Mouse (Mus musculus) limb, embryonic 14.5 days (tissue): ENCODE data around the gene Ankmy1. TPM values are rescaled to one million over a fixed set of nuclear protein-coding genes. Genes with fewer than 3 reads are reported as not detected.

ENCODE experiments used
- ATAC-seq: fragments of 200-750 bp; cut with Nextera tagmentation; 2 replicates; pipeline ENCODE4 v1.8.0; 2017; ENCODE audit warnings: low read depth, moderate number of reproducible peaks, moderate TSS enrichment; ENCODE audit not compliant: low FRiP score
- DNase-seq: peaks from one replicate; pipeline ENCODE4 v3.0.0-alpha.2; 2015; ENCODE audit warnings: low spot score
- H3K27ac ChIP-seq: fragments of 300-500 bp; sonication (generic); replicated peaks from 2 replicates; pipeline ENCODE4 v1.5.1; 2014; ENCODE audit warnings: low read depth, mild to moderate bottlenecking, low read length, moderate library complexity, mixed read lengths
- H3K27me3 ChIP-seq: fragments of 300-500 bp; sonication (generic); 2 replicates; pipeline ENCODE4 v1.6.1; 2014; ENCODE audit warnings: low read length, mixed read lengths; ENCODE audit not compliant: control insufficient read depth, insufficient read depth
- H3K36me3 ChIP-seq: fragments of 300-500 bp; sonication (generic); 2 replicates; pipeline ENCODE4 v1.6.1; 2014; ENCODE audit warnings: mild to moderate bottlenecking, low read length, moderate library complexity, mixed read lengths; ENCODE audit not compliant: control insufficient read depth, insufficient read depth
- H3K4me1 ChIP-seq: fragments of 300-500 bp; sonication (generic); 2 replicates; pipeline ENCODE4 v1.6.1; 2014; ENCODE audit warnings: antibody characterized with exemption, low read length, mixed read lengths; ENCODE audit not compliant: control insufficient read depth, insufficient read depth
- H3K4me2 ChIP-seq: fragments of 300-500 bp; sonication (generic); replicated peaks from 2 replicates; pipeline ENCODE4 v1.6.1; 2014; ENCODE audit warnings: low read depth, mild to moderate bottlenecking, low read length, moderate library complexity; ENCODE audit not compliant: severe bottlenecking
- H3K4me3 ChIP-seq: fragments of 300-500 bp; sonication (generic); replicated peaks from 2 replicates; pipeline ENCODE4 v1.5.1; 2014; ENCODE audit warnings: low read length
- H3K9ac ChIP-seq: fragments of 300-500 bp; sonication (generic); 2 replicates; pipeline ENCODE4 v1.6.1; 2014; ENCODE audit warnings: mild to moderate bottlenecking, low read depth, low read length, moderate library complexity; ENCODE audit not compliant: severe bottlenecking
- H3K9me3 ChIP-seq: fragments of 300-500 bp; sonication (generic); 2 replicates; pipeline ENCODE4 v1.6.1; 2016; ENCODE audit warnings: low read length; ENCODE audit not compliant: control insufficient read depth
- POLR2A ChIP-seq: fragments of 200-500 bp; IDR thresholded peaks from 2 replicates; pipeline ENCODE4 v1.8.0; 2012; ENCODE audit warnings: inconsistent platforms, mild to moderate bottlenecking, moderate library complexity, borderline replicate concordance; ENCODE audit not compliant: insufficient read depth, insufficient read length; ENCODE audit errors: extremely low read depth
- WGBS: fragments of 180-500 bp; shearing (Covaris S2); extraction: QIAGEN DNeasy Blood & Tissue Kit; methylation state at CpG from one replicate; pipeline ENCODE4 v1.1.7; 2014; 5-methylcytosine and 5-hydroxymethylcytosine counted together
- polyA plus RNA-seq, 2 experiments: library from polyadenylated mRNA; depleted of rRNA in 1 of 2; stranded (reverse) in 1 of 2; unstranded in 1 of 2; fragments of >200 nt; fragmentation: Nextera tagmentation in 1 of 2; extraction: Ambion mirVana in 1 of 2; gene quantifications; 2 replicates each; pipeline versions ENCODE4 v1.2.1 to v1.2.3; 2012 to 2014

The Ankmy1 gene
- polyA plus RNA-seq, 2 experiments, result 0.37 to 0.38 TPM

- no peak for TF ChIP-seq POLR2A
- Histone ChIP-seq H3K9ac (no peak overlapping the region), H3K4me2 (no peak overlapping the region), H3K4me3 (no peak overlapping the region), H3K36me3 (peaks cover 61% of the 10 kb centered on the region), H3K4me1 (no peaks in the 10 kb centered on the region), H3K9me3 (no peaks in the 10 kb centered on the region), H3K27me3 (no peaks in the 10 kb centered on the region), H3K27ac (no peak overlapping the region)
- ATAC-seq (no peak), DNase-seq (no peak)
- WGBS, result 81% methylated on average over 12 of the region's 12 CpGs
These were observed 17.1 kb upstream of the Ankmy1 start for GRCm38 (mm10) chr1:92919775-92920174.

- ATAC-seq, result no peak
- TF ChIP-seq POLR2A, result no peak
- WGBS, result 96% methylated on average over 11 of the region's 11 CpGs
- Histone ChIP-seq H3K4me3 (no peak overlapping the region), H3K4me1 (no peaks in the 10 kb centered on the region), H3K9ac (no peak overlapping the region), H3K27ac (no peak overlapping the region), H3K36me3 (peaks cover 67% of the 10 kb centered on the region), H3K9me3 (no peaks in the 10 kb centered on the region), H3K27me3 (no peaks in the 10 kb centered on the region), H3K4me2 (no peak overlapping the region)
- no peak for DNase-seq
These were observed 16.4 kb upstream of the Ankmy1 start for GRCm38 (mm10) chr1:92919151-92919550.

GRCm38 (mm10) chr1:92916725-92917124 is 14.0 kb upstream of the Ankmy1 start:
- H3K27me3 ChIP-seq, result no peaks in the 10 kb centered on the region
- no peak for DNase-seq
- H3K4me3 ChIP-seq, result no peak overlapping the region
- TF ChIP-seq POLR2A, result no peak
- H3K4me2 ChIP-seq, result no peak overlapping the region
- H3K27ac ChIP-seq, result no peak overlapping the region
- 92% methylated on average over 9 of the region's 9 CpGs for WGBS
- no peak for ATAC-seq
- peaks cover 73% of the 10 kb centered on the region for H3K36me3 ChIP-seq
- H3K9me3 ChIP-seq, result no peaks in the 10 kb centered on the region
- H3K9ac ChIP-seq, result no peak overlapping the region
- peaks cover 9% of the 10 kb centered on the region for H3K4me1 ChIP-seq

GRCm38 (mm10) chr1:92914993-92915392 is 12.3 kb upstream of the Ankmy1 start:
- no peak overlapping the region for H3K4me3 ChIP-seq
- H3K4me1 ChIP-seq, result peaks cover 14% of the 10 kb centered on the region
- DNase-seq (no peak), ATAC-seq (no peak)
- 94% methylated on average over 11 of the region's 11 CpGs for WGBS
- no peaks in the 10 kb centered on the region for H3K27me3 ChIP-seq
- no peak for TF ChIP-seq POLR2A
- H3K4me2 ChIP-seq, result no peak overlapping the region
- H3K9me3 ChIP-seq, result no peaks in the 10 kb centered on the region
- peaks cover 64% of the 10 kb centered on the region for H3K36me3 ChIP-seq
- H3K27ac ChIP-seq, result no peak overlapping the region
- H3K9ac ChIP-seq, result no peak overlapping the region

GRCm38 (mm10) chr1:92914239-92914638 is 11.5 kb upstream of the Ankmy1 start:
- Histone ChIP-seq H3K4me2 (no peak overlapping the region), H3K27me3 (no peaks in the 10 kb centered on the region), H3K9me3 (no peaks in the 10 kb centered on the region), H3K36me3 (peaks cover 56% of the 10 kb centered on the region), H3K4me3 (no peak overlapping the region), H3K27ac (no peak overlapping the region), H3K9ac (no peak overlapping the region), H3K4me1 (peaks cover 20% of the 10 kb centered on the region)
- ATAC-seq (no peak), DNase-seq (no peak)
- no peak for TF ChIP-seq POLR2A
- WGBS, result 84% methylated on average over 3 of the region's 4 CpGs

- no peak for TF ChIP-seq POLR2A
- Histone ChIP-seq H3K36me3 (peaks cover 37% of the 10 kb centered on the region), H3K4me2 (peak overlapping the region; percentile 90), H3K27ac (no peak overlapping the region; the same call in 1 of the 2 replicates), H3K27me3 (no peaks in the 10 kb centered on the region), H3K4me1 (peaks cover 24% of the 10 kb centered on the region), H3K9ac (peak overlapping the region; percentile 90; the same call in 1 of the 2 replicates), H3K9me3 (no peaks in the 10 kb centered on the region), H3K4me3 (peak overlapping the region; percentile 76)
- ATAC-seq, result no peak
- 35% methylated on average over 1 of the region's 1 CpGs for WGBS
- DNase-seq, result no peak
These were observed 9.6 kb upstream of the Ankmy1 start for GRCm38 (mm10) chr1:92912286-92912685.
